Mouse (Mus musculus) neural tube, embryonic 11.5 days (tissue): ENCODE results near the gene Phldb3. TPM values are rescaled to one million over a fixed set of nuclear protein-coding genes. Genes with fewer than 3 reads are reported as not detected.

Experiments
- ATAC-seq: fragments of 200-750 bp; cut with Nextera tagmentation; 2 replicates; pipeline ENCODE4 v1.8.0; 2017; ENCODE audit warnings: moderate number of reproducible peaks, mild to moderate bottlenecking, moderate TSS enrichment, moderate library complexity; ENCODE audit not compliant: insufficient read depth, low FRiP score, low TSS enrichment
- DNase-seq: peaks from one replicate; pipeline ENCODE4 v3.0.0-alpha.2; 2015; ENCODE audit warnings: low spot score
- H3K27ac ChIP-seq: fragments of 300-500 bp; sonication (generic); 2 replicates; pipeline ENCODE4 v1.5.1; 2014; ENCODE audit warnings: low read depth, mild to moderate bottlenecking, low read length
- H3K27me3 ChIP-seq: fragments of 300-500 bp; sonication (generic); 2 replicates; pipeline ENCODE4 v1.6.1; 2014; ENCODE audit warnings: mild to moderate bottlenecking, low read length, mixed read lengths; ENCODE audit not compliant: control insufficient read depth, insufficient read depth
- H3K36me3 ChIP-seq: fragments of 300-500 bp; sonication (generic); 2 replicates; pipeline ENCODE4 v1.6.1; 2014; ENCODE audit warnings: mild to moderate bottlenecking, low read length, moderate library complexity, mixed read lengths; ENCODE audit not compliant: control insufficient read depth, insufficient read depth
- H3K4me1 ChIP-seq: fragments of 300-500 bp; sonication (generic); 2 replicates; pipeline ENCODE4 v1.6.1; 2014; ENCODE audit warnings: low read length, mixed read lengths; ENCODE audit not compliant: control insufficient read depth, insufficient read depth
- H3K4me2 ChIP-seq: fragments of 300-500 bp; sonication (generic); 2 replicates; pipeline ENCODE4 v1.6.1; 2014; ENCODE audit warnings: low read depth, mild to moderate bottlenecking, moderate library complexity
- H3K4me3 ChIP-seq: fragments of 300-500 bp; sonication (generic); 2 replicates; pipeline ENCODE4 v1.5.1; 2014; ENCODE audit warnings: low read depth, low read length
- H3K9ac ChIP-seq: fragments of 300-500 bp; sonication (generic); 2 replicates; pipeline ENCODE4 v1.6.1; 2014; ENCODE audit warnings: mild to moderate bottlenecking, low read length
- H3K9me3 ChIP-seq: fragments of 300-500 bp; sonication (generic); 2 replicates; pipeline ENCODE4 v1.6.1; 2016; ENCODE audit warnings: low read length; ENCODE audit not compliant: control insufficient read depth
- WGBS: fragments of 180-500 bp; shearing (Covaris S2); extraction: QIAGEN DNeasy Blood & Tissue Kit; methylation state at CpG from one replicate; pipeline ENCODE4 v1.1.7; 2014; 5-methylcytosine and 5-hydroxymethylcytosine counted together
- polyA plus RNA-seq: library from polyadenylated mRNA; unstranded; fragments of >200 nt; fragmentation: Nextera tagmentation; extraction: Ambion mirVana; gene quantifications from 2 replicates; pipeline ENCODE4 v1.2.1, GENCODE M21; 2014

The Phldb3 gene
- polyA plus RNA-seq, 1 experiment from 2014 or later: not detected

GRCm38 (mm10) chr7:24599211-24600067, 11.1 kb upstream of the Phldb3 start:
- H3K36me3 ChIP-seq: no peaks in the 10 kb centered on the region
- no peak overlapping the region for H3K27ac ChIP-seq
- H3K9ac ChIP-seq: no peak overlapping the region
- H3K4me2 ChIP-seq: no peak overlapping the region
- no peaks in the 10 kb centered on the region for H3K9me3 ChIP-seq
- H3K27me3 ChIP-seq: peaks cover 7% of the 10 kb centered on the region
- H3K4me3 ChIP-seq: no peak overlapping the region
- no peak for ATAC-seq
- H3K4me1 ChIP-seq: no peaks in the 10 kb centered on the region; the same call in 1 of the 2 replicates
- 79% methylated on average over 15 of the region's 15 CpGs for WGBS
- DNase-seq: no peak

GRCm38 (mm10) chr7:24600941-24601597, 9.5 kb upstream of the Phldb3 start:
- no peaks in the 10 kb centered on the region for H3K27me3 ChIP-seq
- WGBS: 6% methylated on average over 13 of the region's 13 CpGs
- ATAC-seq (peak; percentile 68), DNase-seq (peak; percentile 95)
- H3K4me3 ChIP-seq: no peak overlapping the region
- no peak overlapping the region; the same call in 1 of the 2 replicates for H3K9ac ChIP-seq
- no peaks in the 10 kb centered on the region for H3K36me3 ChIP-seq
- no peaks in the 10 kb centered on the region for H3K9me3 ChIP-seq
- no peaks in the 10 kb centered on the region for H3K4me1 ChIP-seq
- no peak overlapping the region for H3K27ac ChIP-seq
- peak overlapping the region; percentile 30; the same call in 1 of the 2 replicates for H3K4me2 ChIP-seq

- Histone ChIP-seq H3K4me3 (no peak overlapping the region), H3K36me3 (no peaks in the 10 kb centered on the region), H3K27me3 (peaks cover 9% of the 10 kb centered on the region), H3K4me2 (no peak overlapping the region), H3K27ac (no peak overlapping the region), H3K4me1 (peaks cover 4% of the 10 kb centered on the region; the same call in 1 of the 2 replicates), H3K9ac (no peak overlapping the region), H3K9me3 (no peaks in the 10 kb centered on the region)
- DNase-seq (no peak), ATAC-seq (no peak)
- WGBS: 87% methylated on average over 7 of the region's 7 CpGs
These were observed 5.0 kb upstream of the Phldb3 start for GRCm38 (mm10) chr7:24605561-24605960.

- H3K27ac ChIP-seq: no peak overlapping the region
- peaks cover 7% of the 10 kb centered on the region; the same call in 1 of the 2 replicates for H3K4me1 ChIP-seq
- no peaks in the 10 kb centered on the region for H3K36me3 ChIP-seq
- 84% methylated on average over 7 of the region's 7 CpGs for WGBS
- no peak overlapping the region for H3K9ac ChIP-seq
- peaks cover 14% of the 10 kb centered on the region for H3K27me3 ChIP-seq
- DNase-seq (no peak), ATAC-seq (no peak)
- no peak overlapping the region for H3K4me3 ChIP-seq
- no peak overlapping the region for H3K4me2 ChIP-seq
- H3K9me3 ChIP-seq: no peaks in the 10 kb centered on the region
These were observed 4.5 kb upstream of the Phldb3 start for GRCm38 (mm10) chr7:24606046-24606445.

- H3K27ac ChIP-seq: no peak overlapping the region
- WGBS: 44% methylated on average over 6 of the region's 6 CpGs
- peaks cover 34% of the 10 kb centered on the region for H3K27me3 ChIP-seq
- no peaks in the 10 kb centered on the region for H3K36me3 ChIP-seq
- H3K4me2 ChIP-seq: no peak overlapping the region
- no peak for ATAC-seq
- H3K4me1 ChIP-seq: peaks cover 9% of the 10 kb centered on the region; the same call in 1 of the 2 replicates
- DNase-seq: no peak
- no peaks in the 10 kb centered on the region for H3K9me3 ChIP-seq
- no peak overlapping the region for H3K4me3 ChIP-seq
- no peak overlapping the region for H3K9ac ChIP-seq
These were observed 2.5 kb upstream of the Phldb3 start for GRCm38 (mm10) chr7:24608017-24608416.

GRCm38 (mm10) chr7:24608561-24608960, 2.0 kb upstream of the Phldb3 start:
- no peak for DNase-seq
- H3K27ac ChIP-seq: no peak overlapping the region
- 78% methylated on average over 8 of the region's 8 CpGs for WGBS
- H3K9me3 ChIP-seq: no peaks in the 10 kb centered on the region
- H3K4me3 ChIP-seq: no peak overlapping the region
- no peak overlapping the region for H3K9ac ChIP-seq
- H3K4me1 ChIP-seq: peaks cover 9% of the 10 kb centered on the region; the same call in 1 of the 2 replicates
- H3K27me3 ChIP-seq: peaks cover 39% of the 10 kb centered on the region
- no peak for ATAC-seq
- no peak overlapping the region for H3K4me2 ChIP-seq
- no peaks in the 10 kb centered on the region for H3K36me3 ChIP-seq

GRCm38 (mm10) chr7:24610879-24611494, 424 bp downstream of the Phldb3 start:
- Histone ChIP-seq H3K27me3 (peaks cover 39% of the 10 kb centered on the region), H3K4me1 (peaks cover 9% of the 10 kb centered on the region; the same call in 1 of the 2 replicates), H3K9ac (no peak overlapping the region), H3K4me2 (peak overlapping the region; percentile 47), H3K27ac (no peak overlapping the region), H3K4me3 (peak overlapping the region; percentile 30), H3K9me3 (no peaks in the 10 kb centered on the region), H3K36me3 (no peaks in the 10 kb centered on the region)
- ATAC-seq (peak; percentile 67; the same call in 1 of the 2 replicates), DNase-seq (peak; percentile 74)
- whole genome bisulfite sequencing: under 1% methylated on average over 36 of the region's 36 CpGs

GRCm38 (mm10) chr7:24611709-24612108, 1.1 kb downstream of the Phldb3 start:
- Histone ChIP-seq H3K4me2 (no peak overlapping the region), H3K4me3 (no peak overlapping the region; the same call in 1 of the 2 replicates), H3K27me3 (peaks cover 39% of the 10 kb centered on the region), H3K4me1 (peaks cover 9% of the 10 kb centered on the region; the same call in 1 of the 2 replicates), H3K9me3 (no peaks in the 10 kb centered on the region), H3K27ac (no peak overlapping the region), H3K36me3 (no peaks in the 10 kb centered on the region), H3K9ac (no peak overlapping the region)
- ATAC-seq: no peak
- no peak for DNase-seq
- 13% methylated on average over 7 of the region's 7 CpGs for WGBS
